Mouse (Mus musculus) adrenal gland, postnatal 25 days (tissue): ENCODE results near the gene Ncam1. TPM values are rescaled to one million over a fixed set of nuclear protein-coding genes. Genes with fewer than 3 reads are reported as not detected.

Experiments
- DNase-seq: peaks from one replicate; pipeline ENCODE4 v3.0.0; 2021; ENCODE audit warnings: mixed read lengths
- total RNA-seq: library from RNA; stranded (reverse); gene quantifications from 2 replicates; pipeline ENCODE4 v1.2.3, GENCODE M21; 2021

Gene Ncam1
- total RNA-seq, 1 experiment from 2014 or later = 48.8 TPM

- no peak for DNase-seq
Measured at GRCm38 (mm10) chr9:49621691-49622090, 177.0 kb downstream of the Ncam1 start.

DNA sequence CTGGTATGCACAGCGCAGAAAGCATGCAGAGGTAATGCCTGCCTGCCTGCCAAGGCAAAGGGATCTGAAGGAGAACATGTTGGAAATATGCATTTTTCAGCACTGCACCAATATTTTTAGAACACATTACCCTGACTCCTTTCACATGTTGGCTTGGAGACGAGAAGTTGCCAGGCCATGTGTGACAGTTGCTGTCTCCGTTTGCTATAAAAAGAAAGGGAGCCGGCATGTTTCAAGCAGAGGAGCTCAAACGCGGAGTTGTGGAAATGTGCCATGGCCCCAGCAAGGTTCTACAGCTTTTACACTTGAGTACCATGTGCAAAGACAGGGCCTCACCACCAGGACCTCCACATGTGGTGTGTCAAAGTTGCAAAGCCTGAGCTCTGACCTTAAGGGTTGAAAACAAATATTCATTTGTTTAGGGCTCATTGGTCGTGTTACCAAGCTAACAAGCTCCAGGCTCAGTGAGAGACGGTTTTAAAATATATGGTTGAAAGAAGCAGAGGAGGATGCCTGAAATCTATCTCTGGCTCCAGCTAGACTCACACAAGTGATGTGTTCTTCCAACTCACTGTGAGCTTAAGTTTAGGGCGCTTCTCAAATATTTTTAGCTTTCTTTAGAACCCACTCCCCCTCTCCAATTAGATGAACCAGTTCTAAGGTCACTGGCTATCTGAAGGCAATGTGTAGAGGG, 179.9 kb downstream of the Ncam1 start:
- DNase-seq = no peak

- DNase-seq = no peak
Measured at GRCm38 (mm10) chr9:49618266-49618665, 180.5 kb downstream of the Ncam1 start.

DNA sequence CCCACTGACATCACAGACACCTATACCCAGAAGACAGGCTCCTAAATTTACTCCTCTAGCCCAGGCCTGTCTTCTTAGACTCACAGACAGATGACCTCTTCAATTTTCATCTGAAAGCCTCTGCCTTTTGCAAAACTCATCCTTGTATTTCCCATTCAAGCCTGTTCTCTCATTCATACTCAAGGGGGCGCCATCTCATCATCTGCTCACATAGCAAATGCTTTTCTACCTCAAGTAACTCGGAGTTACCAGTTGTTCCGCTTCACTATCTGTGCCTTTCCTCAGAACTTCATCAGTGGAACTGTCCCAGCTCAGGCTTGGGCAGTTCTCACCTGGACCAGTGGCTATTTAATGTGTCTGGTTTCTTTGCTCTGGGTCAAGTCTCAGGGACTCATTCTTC, 181.5 kb downstream of the Ncam1 start:
- peak; percentile 24 for DNase-seq

GRCm38 (mm10) chr9:49612387-49612786, 186.3 kb downstream of the Ncam1 start:
- no peak for DNase-seq

GRCm38 (mm10) chr9:49608191-49608590, 190.5 kb downstream of the Ncam1 start:
- DNase-seq = no peak

DNA sequence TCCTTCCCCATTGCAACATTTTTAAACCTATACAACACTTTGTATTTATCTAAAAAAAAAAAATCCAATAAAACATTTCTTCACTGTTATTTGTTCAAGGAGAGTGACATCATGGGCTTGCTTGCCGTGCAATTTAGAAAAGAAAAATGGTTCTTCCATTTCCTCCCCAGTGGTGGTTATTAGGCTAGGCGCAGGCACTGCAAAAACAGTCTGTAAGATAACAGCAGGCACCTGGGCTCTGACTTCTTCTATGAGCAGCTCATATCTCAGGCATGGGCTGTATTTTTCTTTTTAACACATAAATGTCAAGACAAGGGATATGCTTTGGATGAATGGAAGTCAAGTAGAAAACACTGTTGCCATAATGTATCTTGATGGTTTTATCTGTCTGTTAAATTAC, 192.0 kb downstream of the Ncam1 start:
- DNase-seq = no peak

DNA sequence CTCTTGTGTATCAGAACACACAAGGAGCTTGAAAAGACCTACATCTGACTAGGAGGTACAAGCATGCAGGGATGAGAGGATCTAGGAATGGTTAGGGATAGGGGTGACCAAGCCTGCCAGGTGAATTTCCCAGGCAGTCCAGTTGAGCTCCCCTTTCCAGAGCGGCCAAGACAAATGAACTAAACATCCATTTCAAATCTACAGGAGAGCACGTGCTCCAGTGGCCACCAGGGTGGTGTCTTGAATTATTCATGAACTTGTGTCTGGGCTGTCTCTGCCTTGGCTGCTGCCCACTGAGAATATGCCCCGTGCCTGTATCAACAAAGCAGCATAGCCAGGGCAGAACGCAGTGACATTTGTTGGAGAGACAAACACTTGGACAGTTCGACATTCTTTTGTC, 192.4 kb downstream of the Ncam1 start:
- no peak for DNase-seq

GRCm38 (mm10) chr9:49605791-49606190, 192.9 kb downstream of the Ncam1 start:
- DNase-seq = no peak

DNA sequence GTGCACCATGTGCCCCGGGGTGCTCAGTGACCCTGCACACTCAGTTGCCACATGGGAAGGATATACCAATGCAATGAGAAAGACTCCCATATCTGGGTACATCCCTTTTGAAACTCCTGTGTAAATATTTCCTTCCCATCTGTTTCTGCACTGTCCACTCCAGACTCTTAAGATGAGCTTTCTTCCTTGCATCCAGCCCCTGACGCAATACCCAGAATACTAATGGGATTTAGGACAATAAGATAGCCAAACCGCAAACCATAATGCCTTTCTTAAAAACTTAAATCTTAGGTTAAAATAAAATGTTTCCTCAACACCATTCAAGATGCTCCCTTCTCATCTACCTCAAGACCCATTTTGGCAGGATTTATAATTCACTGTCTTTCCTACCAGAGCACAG, 193.4 kb downstream of the Ncam1 start:
- DNase-seq = no peak

DNA sequence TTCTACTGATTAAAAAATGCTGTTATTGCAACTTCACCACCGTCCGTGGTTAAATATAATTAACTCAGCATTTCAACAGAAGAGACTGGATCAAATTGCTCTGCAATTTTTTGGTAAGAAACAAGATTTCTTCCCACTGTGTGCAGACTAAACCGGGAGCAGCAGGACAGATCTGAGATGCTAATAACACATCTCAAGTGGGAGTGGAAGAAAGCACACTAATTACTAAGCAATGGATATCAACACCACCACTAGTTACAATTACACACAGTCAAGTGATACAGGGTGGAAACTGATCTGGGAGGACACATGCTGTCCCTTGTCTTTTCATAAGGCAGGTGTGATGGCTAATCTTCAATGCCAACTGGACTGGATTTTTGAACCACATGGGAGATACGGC, 197.5 kb downstream of the Ncam1 start:
- DNase-seq = no peak

- no peak for DNase-seq
Measured at GRCm38 (mm10) chr9:49595635-49596348, 202.9 kb downstream of the Ncam1 start.

- no peak for DNase-seq
Measured at GRCm38 (mm10) chr9:49594876-49595634, 203.7 kb downstream of the Ncam1 start.

DNA sequence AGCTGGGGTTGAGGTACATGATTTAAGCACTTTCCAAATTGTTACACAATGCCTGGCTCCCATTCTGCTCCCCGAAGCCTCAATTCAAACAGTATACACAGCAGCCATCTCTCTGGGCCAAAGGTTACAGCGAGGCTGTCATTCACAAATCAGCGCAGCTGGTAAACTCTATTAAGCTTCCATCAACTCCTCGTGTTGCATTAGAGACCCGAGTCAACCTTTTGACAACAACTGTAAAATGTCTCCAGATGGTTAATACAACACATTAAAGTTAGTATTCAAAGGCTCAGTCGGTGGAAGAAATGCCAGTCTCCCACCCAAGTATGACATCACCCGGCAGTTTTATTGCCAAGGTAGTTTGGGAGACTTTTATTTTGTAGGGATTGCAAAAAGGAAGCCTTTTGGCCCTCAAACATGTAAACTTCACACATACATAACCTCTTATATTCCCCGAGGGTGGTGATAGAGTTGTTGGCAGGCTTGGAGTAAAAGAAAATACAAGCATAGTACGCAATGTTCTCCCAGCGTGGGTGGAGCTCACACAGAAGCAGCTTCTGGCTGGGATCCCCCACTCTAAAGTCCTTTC, 204.7 kb downstream of the Ncam1 start:
- no peak for DNase-seq

- DNase-seq = no peak
Measured at GRCm38 (mm10) chr9:49592006-49592405, 206.7 kb downstream of the Ncam1 start.

- no peak for DNase-seq
Measured at GRCm38 (mm10) chr9:49590261-49590660, 208.5 kb downstream of the Ncam1 start.

- DNase-seq = no peak
Measured at GRCm38 (mm10) chr9:49577136-49577535, 221.6 kb downstream of the Ncam1 start.

DNA sequence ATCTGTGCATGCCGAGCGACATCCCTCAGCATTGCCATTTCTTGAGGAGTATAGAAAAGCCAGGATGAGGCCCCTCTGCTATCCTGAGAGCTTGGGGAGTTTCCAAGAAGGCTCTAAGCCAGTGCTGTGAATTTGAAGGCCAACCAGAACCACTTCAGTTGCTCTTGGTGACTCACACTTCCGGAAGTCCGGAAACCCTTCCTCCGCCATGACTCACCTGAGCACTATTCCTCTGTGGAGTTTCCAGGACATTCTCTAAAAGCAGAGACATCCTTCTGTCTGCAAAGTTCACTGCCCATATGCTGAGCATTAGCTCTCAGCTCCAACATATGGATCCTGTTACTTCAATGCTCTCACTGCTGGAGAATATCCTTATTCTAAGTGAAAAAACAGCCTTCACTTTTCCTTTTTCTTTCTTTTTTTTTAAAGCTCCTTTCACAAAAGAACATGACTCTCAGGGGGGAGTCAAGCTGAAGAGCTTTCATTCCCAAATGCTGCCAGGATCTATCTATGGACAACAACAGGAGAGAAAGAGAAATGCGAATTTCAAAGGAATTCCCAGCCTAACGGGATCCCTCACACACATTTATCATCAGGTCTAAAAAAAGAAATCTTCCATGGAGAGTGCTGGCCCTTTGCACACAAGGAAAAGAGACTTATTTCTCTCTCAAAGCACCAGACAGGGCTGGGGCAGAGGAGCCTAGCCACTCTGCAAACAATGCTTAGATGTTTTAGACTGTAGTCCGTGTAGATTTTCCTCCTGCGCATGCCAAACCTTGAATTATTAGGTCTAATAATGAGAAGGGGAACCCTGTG, 226.8 kb downstream of the Ncam1 start:
- DNase-seq = peak; percentile 13

- DNase-seq = peak; percentile 9
Measured at GRCm38 (mm10) chr9:49570731-49571694, 227.7 kb downstream of the Ncam1 start.

DNA sequence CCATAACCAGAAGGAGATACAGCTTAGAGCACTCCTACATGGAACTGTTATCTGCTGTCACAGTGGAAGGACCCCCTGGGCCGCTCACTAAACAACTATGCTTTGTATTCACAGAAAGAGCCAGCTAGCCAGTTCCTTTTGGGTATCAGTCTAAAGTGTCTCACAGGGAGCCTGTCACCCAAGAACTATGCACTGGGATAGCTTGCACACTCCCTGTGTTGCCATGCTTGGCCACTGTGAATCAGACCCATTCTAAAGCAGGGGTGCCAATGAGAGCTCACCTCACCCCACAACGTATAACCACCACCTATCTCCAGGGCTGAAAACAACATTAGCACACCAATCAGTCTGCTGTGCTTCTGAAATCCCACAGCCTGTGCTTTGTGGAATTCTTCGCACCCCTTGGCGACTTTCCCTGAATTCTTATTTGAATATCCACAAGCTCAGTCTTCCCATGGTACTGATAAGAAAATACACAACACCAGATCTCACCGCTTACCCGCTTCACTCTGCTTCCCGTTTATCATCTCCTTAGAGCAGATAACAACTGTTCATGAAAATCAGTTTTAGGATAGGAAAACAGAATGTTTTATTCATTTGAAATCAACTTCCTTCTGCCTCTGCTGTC, 228.6 kb downstream of the Ncam1 start:
- DNase-seq = no peak
